Mouse (Mus musculus) embryonic facial prominence, embryonic 12.5 days (tissue): ENCODE measurements around the gene Atxn3. TPM values are rescaled to one million over a fixed set of nuclear protein-coding genes. Genes with fewer than 3 reads are reported as not detected.

Experiments
- ATAC-seq: fragments of 200-750 bp; cut with Nextera tagmentation; 2 replicates; pipeline ENCODE4 v1.8.0; 2017; ENCODE audit not compliant: insufficient number of reproducible peaks, insufficient read depth, low FRiP score, low TSS enrichment
- H3K27ac ChIP-seq: fragments of 300-500 bp; sonication (generic); 2 replicates; pipeline ENCODE4 v1.5.1; 2016; ENCODE audit warnings: mild to moderate bottlenecking
- H3K27me3 ChIP-seq: fragments of 300-500 bp; sonication (generic); 2 replicates; pipeline ENCODE4 v1.6.1; 2016; ENCODE audit warnings: mild to moderate bottlenecking, moderate library complexity
- H3K36me3 ChIP-seq: fragments of 300-500 bp; sonication (generic); 2 replicates; pipeline ENCODE4 v1.6.1; 2016; ENCODE audit warnings: mild to moderate bottlenecking
- H3K4me1 ChIP-seq: fragments of 300-500 bp; sonication (generic); 2 replicates; pipeline ENCODE4 v1.6.1; 2016
- H3K4me2 ChIP-seq: fragments of 300-500 bp; sonication (generic); replicated peaks from 2 replicates; pipeline ENCODE4 v1.6.1; 2016; ENCODE audit warnings: mild to moderate bottlenecking, moderate library complexity
- H3K4me3 ChIP-seq: fragments of 300-500 bp; sonication (generic); 2 replicates; pipeline ENCODE4 v1.5.1; 2016; ENCODE audit warnings: mild to moderate bottlenecking
- H3K9ac ChIP-seq: fragments of 300-500 bp; sonication (generic); 2 replicates; pipeline ENCODE4 v1.6.1; 2016; ENCODE audit warnings: mild to moderate bottlenecking, moderate library complexity
- H3K9me3 ChIP-seq: fragments of 300-500 bp; sonication (generic); 2 replicates; pipeline ENCODE4 v1.6.1; 2016; ENCODE audit warnings: mild to moderate bottlenecking, moderate library complexity
- WGBS: fragments of 180-500 bp; shearing (Covaris S2); methylation state at CpG from one replicate; pipeline ENCODE4 v1.1.7; 2016; 5-methylcytosine and 5-hydroxymethylcytosine counted together
- polyA plus RNA-seq: library from polyadenylated mRNA; unstranded; fragments of >200 nt; fragmentation: Nextera tagmentation; extraction: Ambion mirVana; gene quantifications from 2 replicates; pipeline ENCODE4 v1.2.1, GENCODE M21; 2016

The Atxn3 gene
- polyA plus RNA-seq = 9.9 and 11.2 TPM in 2 replicates

DNA sequence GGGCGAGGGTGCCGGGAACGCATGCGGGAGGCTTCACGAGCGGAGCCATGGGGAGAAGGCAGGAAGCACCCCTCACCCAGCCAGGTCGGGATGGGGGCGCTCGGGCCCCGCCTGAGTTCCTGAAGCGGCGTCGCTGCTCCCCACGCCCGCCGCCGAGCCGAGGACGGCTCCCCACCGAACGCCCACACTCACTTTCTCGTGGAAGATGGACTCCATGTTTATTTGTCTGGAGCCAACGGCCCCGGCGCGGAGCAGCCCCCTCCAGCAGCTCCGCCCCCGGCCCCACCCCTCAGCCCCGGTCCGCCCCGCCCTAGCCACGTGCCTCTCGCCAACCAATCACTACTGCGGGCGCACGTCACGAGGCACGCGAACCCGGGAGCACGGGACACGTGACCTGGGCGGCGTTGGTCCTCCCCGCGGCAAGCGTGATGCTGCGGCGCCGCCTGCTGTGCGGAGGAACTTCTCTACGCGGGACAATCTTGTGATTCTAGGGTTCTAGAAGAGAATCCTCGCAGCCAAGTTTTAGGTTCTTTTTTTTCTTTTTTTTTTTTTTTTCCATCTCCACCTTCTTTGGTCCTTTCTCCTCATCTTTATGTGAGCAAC lies at the start of gene Atxn3:
Atxn3 (minus strand) TSS at position 305 of the 603 bp plus-strand sequence.
- Histone ChIP-seq H3K27me3 (no peaks in the 10 kb centered on the region), H3K4me3 (peak within 1 kb of the TSS; percentile 71), H3K27ac (peak within 1 kb of the TSS; percentile 63; the same call in 1 of the 2 replicates), H3K4me1 (0 out of 2 replicates have a peak, but pooled peaks cover 7% of the 10 kb centered on the region), H3K36me3 (no peaks in the 10 kb centered on the region), H3K4me2 (peak within 1 kb of the TSS; percentile 51), H3K9me3 (no peaks in the 10 kb centered on the region), H3K9ac (peak within 1 kb of the TSS; percentile 71)
- peak; percentile 96 for ATAC-seq
- under 1% methylated on average over 53 of the region's 54 CpGs for WGBS

DNA sequence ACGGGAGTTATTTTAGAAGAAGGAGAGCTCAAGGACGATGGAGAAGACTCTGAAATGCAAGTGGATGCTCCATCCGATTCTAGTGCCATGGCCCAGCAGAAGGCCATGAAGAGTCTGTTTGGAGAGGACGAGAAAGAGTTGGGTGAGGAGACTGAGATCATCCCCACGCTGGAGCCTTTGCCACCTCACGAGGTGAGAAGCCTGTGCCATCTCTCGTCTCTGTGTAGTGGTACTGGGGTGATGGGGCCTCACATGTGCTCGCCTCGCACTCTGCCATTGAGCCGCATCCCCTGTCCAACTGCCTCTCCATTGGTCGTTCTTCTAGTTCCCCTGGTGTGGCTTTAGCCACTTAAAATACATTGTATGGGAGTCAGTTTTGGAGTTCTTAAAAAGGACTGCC lies 42.7 kb upstream of the Atxn3 start:
- H3K9me3 ChIP-seq = no peaks in the 10 kb centered on the region
- WGBS = 92% methylated on average over 11 of the region's 11 CpGs
- no peaks in the 10 kb centered on the region for H3K4me1 ChIP-seq
- no peak overlapping the region for H3K4me3 ChIP-seq
- no peak overlapping the region for H3K27ac ChIP-seq
- H3K4me2 ChIP-seq = no peak overlapping the region
- peaks cover 71% of the 10 kb centered on the region for H3K36me3 ChIP-seq
- no peak for ATAC-seq
- H3K9ac ChIP-seq = no peak overlapping the region
- no peaks in the 10 kb centered on the region for H3K27me3 ChIP-seq

DNA sequence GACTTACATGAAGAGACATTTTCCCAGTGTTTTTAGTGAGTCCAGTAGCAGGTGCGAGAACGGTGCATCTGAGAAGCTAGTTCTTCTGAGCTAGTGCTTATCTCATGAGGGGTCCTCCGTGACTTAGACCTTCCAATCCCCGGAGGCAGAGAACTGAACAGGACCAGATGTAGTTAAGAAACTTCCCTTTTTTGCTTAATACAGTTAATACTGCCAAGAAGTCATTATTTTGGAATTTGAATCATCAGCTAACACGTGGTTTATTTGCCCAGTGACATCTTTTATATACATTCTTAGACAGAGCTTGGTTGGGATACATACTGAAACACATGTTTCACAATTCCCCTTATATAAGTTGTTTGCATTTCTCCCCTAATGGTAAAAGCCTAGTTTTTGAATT lies 40.9 kb upstream of the Atxn3 start:
- peaks cover 66% of the 10 kb centered on the region for H3K36me3 ChIP-seq
- H3K9me3 ChIP-seq = no peaks in the 10 kb centered on the region
- ATAC-seq = no peak
- no peaks in the 10 kb centered on the region for H3K27me3 ChIP-seq
- no peak overlapping the region for H3K4me3 ChIP-seq
- no peak overlapping the region for H3K27ac ChIP-seq
- H3K9ac ChIP-seq = no peak overlapping the region
- no peaks in the 10 kb centered on the region for H3K4me1 ChIP-seq
- H3K4me2 ChIP-seq = no peak overlapping the region
- 94% methylated on average over 5 of the region's 5 CpGs for WGBS

- no peak for ATAC-seq
- no peak overlapping the region for H3K4me3 ChIP-seq
- no peaks in the 10 kb centered on the region for H3K9me3 ChIP-seq
- no peak overlapping the region for H3K27ac ChIP-seq
- H3K4me2 ChIP-seq = no peak overlapping the region
- no peaks in the 10 kb centered on the region for H3K27me3 ChIP-seq
- peaks cover 67% of the 10 kb centered on the region for H3K36me3 ChIP-seq
- H3K9ac ChIP-seq = no peak overlapping the region
- WGBS = 89% methylated on average over 8 of the region's 8 CpGs
- no peaks in the 10 kb centered on the region for H3K4me1 ChIP-seq
Measured at GRCm38 (mm10) chr12:101994576-101995467, 36.8 kb upstream of the Atxn3 start.

GRCm38 (mm10) chr12:101987659-101988058 lies 29.6 kb upstream of the Atxn3 start:
- H3K4me3 ChIP-seq = no peak overlapping the region
- H3K9me3 ChIP-seq = no peaks in the 10 kb centered on the region
- no peak for ATAC-seq
- H3K4me2 ChIP-seq = no peak overlapping the region
- H3K4me1 ChIP-seq = no peaks in the 10 kb centered on the region
- H3K9ac ChIP-seq = no peak overlapping the region
- peaks cover 75% of the 10 kb centered on the region for H3K36me3 ChIP-seq
- H3K27me3 ChIP-seq = no peaks in the 10 kb centered on the region
- no peak overlapping the region for H3K27ac ChIP-seq
- 84% methylated on average over 6 of the region's 6 CpGs for WGBS

- Histone ChIP-seq H3K9me3 (no peaks in the 10 kb centered on the region), H3K27me3 (no peaks in the 10 kb centered on the region), H3K4me3 (no peak overlapping the region), H3K36me3 (peaks cover 56% of the 10 kb centered on the region), H3K4me2 (no peak overlapping the region), H3K4me1 (no peaks in the 10 kb centered on the region), H3K9ac (no peak overlapping the region), H3K27ac (no peak overlapping the region)
- ATAC-seq = no peak
- 71% methylated on average over 3 of the region's 3 CpGs for WGBS
Measured at GRCm38 (mm10) chr12:101985110-101985509, 27.1 kb upstream of the Atxn3 start.

GRCm38 (mm10) chr12:101982977-101983376 lies 24.9 kb upstream of the Atxn3 start:
- Histone ChIP-seq H3K9me3 (no peaks in the 10 kb centered on the region), H3K27me3 (no peaks in the 10 kb centered on the region), H3K4me1 (no peaks in the 10 kb centered on the region), H3K36me3 (peaks cover 37% of the 10 kb centered on the region), H3K4me2 (no peak overlapping the region), H3K4me3 (no peak overlapping the region), H3K9ac (no peak overlapping the region), H3K27ac (no peak overlapping the region)
- no peak for ATAC-seq
- 94% methylated on average over 9 of the region's 9 CpGs for WGBS

GRCm38 (mm10) chr12:101981559-101981958 lies 23.5 kb upstream of the Atxn3 start:
- ATAC-seq = no peak
- no peak overlapping the region for H3K9ac ChIP-seq
- 92% methylated on average over 2 of the region's 2 CpGs for WGBS
- no peaks in the 10 kb centered on the region for H3K9me3 ChIP-seq
- no peaks in the 10 kb centered on the region for H3K27me3 ChIP-seq
- peaks cover 27% of the 10 kb centered on the region for H3K36me3 ChIP-seq
- H3K4me1 ChIP-seq = peaks cover 10% of the 10 kb centered on the region
- no peak overlapping the region for H3K27ac ChIP-seq
- no peak overlapping the region for H3K4me3 ChIP-seq
- H3K4me2 ChIP-seq = no peak overlapping the region

DNA sequence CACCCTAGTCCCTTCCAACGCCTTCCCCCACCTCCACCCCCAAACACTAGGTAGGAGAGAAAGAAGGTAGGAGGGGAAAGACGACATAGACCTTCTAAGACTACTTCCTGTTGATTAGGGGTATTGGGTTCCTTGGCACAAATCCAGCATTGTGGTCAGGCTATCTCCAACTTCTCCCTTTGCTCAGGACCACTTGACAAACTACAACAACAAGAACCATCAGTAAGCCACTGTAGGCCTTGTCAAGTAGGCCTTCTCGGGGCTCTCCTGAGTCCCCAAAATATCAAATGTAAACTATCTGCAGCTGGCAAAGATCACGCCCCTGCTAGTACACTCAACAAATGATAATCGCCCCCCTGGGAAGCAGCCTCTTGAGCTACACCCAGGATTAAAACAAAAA lies 22.2 kb upstream of the Atxn3 start:
- no peak overlapping the region for H3K27ac ChIP-seq
- H3K4me1 ChIP-seq = peaks cover 11% of the 10 kb centered on the region
- H3K36me3 ChIP-seq = peaks cover 22% of the 10 kb centered on the region
- no peaks in the 10 kb centered on the region for H3K9me3 ChIP-seq
- no peak overlapping the region for H3K4me2 ChIP-seq
- no peaks in the 10 kb centered on the region for H3K27me3 ChIP-seq
- no peak overlapping the region for H3K9ac ChIP-seq
- no peak overlapping the region for H3K4me3 ChIP-seq
- no peak for ATAC-seq
- 71% methylated on average over 5 of the region's 5 CpGs for WGBS

DNA sequence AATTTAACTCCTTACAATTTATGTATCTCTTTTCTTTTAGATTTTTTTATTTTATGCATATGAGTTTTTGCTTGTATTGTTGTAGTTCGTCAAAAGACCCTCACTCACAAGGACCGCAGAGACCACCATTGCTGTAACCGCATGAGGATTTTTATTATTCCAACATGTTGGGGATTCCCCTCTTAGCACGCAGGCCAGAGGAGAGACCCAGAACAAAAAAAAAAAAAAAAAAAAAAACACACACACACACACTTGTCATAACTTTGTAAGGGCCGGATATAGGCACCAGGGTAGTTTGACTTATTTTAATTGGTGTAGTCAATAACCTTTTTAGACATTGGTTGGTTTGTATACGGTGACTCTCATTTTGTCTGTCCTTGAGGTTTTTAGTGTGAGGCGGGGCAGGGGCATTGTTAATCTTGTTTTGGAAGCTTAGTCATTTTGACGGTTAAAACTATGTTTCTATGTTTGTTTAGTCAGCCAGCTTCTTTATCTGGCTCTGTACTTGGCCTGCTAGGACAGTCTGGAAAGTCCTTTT lies 21.2 kb upstream of the Atxn3 start:
- WGBS = 92% methylated on average over 8 of the region's 8 CpGs
- H3K36me3 ChIP-seq = peaks cover 17% of the 10 kb centered on the region; the same call in 1 of the 2 replicates
- no peak overlapping the region for H3K27ac ChIP-seq
- H3K9me3 ChIP-seq = no peaks in the 10 kb centered on the region
- peaks cover 11% of the 10 kb centered on the region for H3K4me1 ChIP-seq
- ATAC-seq = no peak
- no peak overlapping the region for H3K9ac ChIP-seq
- H3K4me3 ChIP-seq = no peak overlapping the region
- no peak overlapping the region for H3K4me2 ChIP-seq
- no peaks in the 10 kb centered on the region for H3K27me3 ChIP-seq

- no peak overlapping the region for H3K4me3 ChIP-seq
- no peaks in the 10 kb centered on the region for H3K9me3 ChIP-seq
- ATAC-seq = no peak
- no peak overlapping the region for H3K4me2 ChIP-seq
- H3K4me1 ChIP-seq = peaks cover 11% of the 10 kb centered on the region
- peaks cover 13% of the 10 kb centered on the region; the same call in 1 of the 2 replicates for H3K36me3 ChIP-seq
- 93% methylated on average over 1 of the region's 1 CpGs for WGBS
- H3K27me3 ChIP-seq = no peaks in the 10 kb centered on the region
- no peak overlapping the region for H3K9ac ChIP-seq
- no peak overlapping the region for H3K27ac ChIP-seq
Measured at GRCm38 (mm10) chr12:101978588-101978987, 20.5 kb upstream of the Atxn3 start.

DNA sequence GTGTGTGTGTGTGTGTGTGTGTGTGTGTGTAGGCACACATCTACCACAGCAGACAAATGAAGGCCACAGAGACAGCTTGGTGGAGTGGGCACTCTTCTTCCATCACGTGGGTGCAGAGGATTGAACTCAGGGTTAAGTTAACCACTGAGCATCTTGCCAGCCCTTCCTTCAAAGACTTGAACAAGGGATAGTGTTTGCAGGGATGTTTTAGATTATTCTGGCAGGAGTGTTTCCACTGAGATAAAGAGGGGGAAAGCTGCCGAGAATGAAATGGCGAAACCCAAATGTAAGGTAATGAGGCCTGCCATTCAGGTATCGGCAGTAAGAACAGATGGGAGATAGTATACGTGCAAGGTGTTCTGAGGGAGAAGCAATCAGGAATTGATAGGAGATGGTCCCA lies 20.1 kb upstream of the Atxn3 start:
- Histone ChIP-seq H3K9me3 (no peaks in the 10 kb centered on the region), H3K4me3 (no peak overlapping the region), H3K4me2 (no peak overlapping the region), H3K27ac (no peak overlapping the region), H3K9ac (no peak overlapping the region), H3K36me3 (peaks cover 9% of the 10 kb centered on the region; the same call in 1 of the 2 replicates), H3K27me3 (no peaks in the 10 kb centered on the region), H3K4me1 (peaks cover 11% of the 10 kb centered on the region)
- WGBS = 80% methylated on average over 5 of the region's 5 CpGs
- no peak for ATAC-seq
